Mouse (Mus musculus) hindbrain, embryonic 11.5 days (tissue): ENCODE data around the gene Kif16b. TPM values are rescaled to one million over a fixed set of nuclear protein-coding genes. Genes with fewer than 3 reads are reported as not detected.
A peak's percentile ranks its signal among the peaks of the same experiment; 100 is the strongest.

ENCODE experiments used
- ATAC-seq: fragments of 200-750 bp; cut with Nextera tagmentation; 2 replicates; pipeline ENCODE4 v1.8.0; 2017; ENCODE audit warnings: mild to moderate bottlenecking, moderate TSS enrichment, moderate library complexity; ENCODE audit not compliant: low FRiP score
- DNase-seq: peaks from one replicate; pipeline ENCODE4 v3.0.0-alpha.2; 2015; ENCODE audit warnings: low spot score
- H3K27ac ChIP-seq: fragments of 300-500 bp; sonication (generic); 2 replicates; pipeline ENCODE4 v1.5.1; 2014; ENCODE audit warnings: mild to moderate bottlenecking, low read depth, low read length
- H3K27me3 ChIP-seq: fragments of 300-500 bp; sonication (generic); 2 replicates; pipeline ENCODE4 v1.6.1; 2014; ENCODE audit warnings: mild to moderate bottlenecking, low read length, moderate library complexity, mixed read lengths; ENCODE audit not compliant: control insufficient read depth, insufficient read depth
- H3K36me3 ChIP-seq: fragments of 300-500 bp; sonication (generic); 2 replicates; pipeline ENCODE4 v1.6.1; 2014; ENCODE audit warnings: mild to moderate bottlenecking, low read length, moderate library complexity, mixed read lengths; ENCODE audit not compliant: control insufficient read depth, insufficient read depth
- H3K4me1 ChIP-seq: fragments of 300-500 bp; sonication (generic); replicated peaks from 2 replicates; pipeline ENCODE4 v1.6.1; 2014; ENCODE audit warnings: low read length, mixed read lengths; ENCODE audit not compliant: control insufficient read depth, insufficient read depth
- H3K4me2 ChIP-seq: fragments of 300-500 bp; sonication (generic); replicated peaks from 2 replicates; pipeline ENCODE4 v1.6.1; 2014; ENCODE audit warnings: mild to moderate bottlenecking, low read depth, low read length
- H3K4me3 ChIP-seq: fragments of 300-500 bp; sonication (generic); 2 replicates; pipeline ENCODE4 v1.5.1; 2014; ENCODE audit warnings: low read depth, low read length
- H3K9ac ChIP-seq: fragments of 300-500 bp; sonication (generic); 2 replicates; pipeline ENCODE4 v1.6.1; 2014; ENCODE audit warnings: low read depth, low read length
- H3K9me3 ChIP-seq: fragments of 300-500 bp; sonication (generic); 2 replicates; pipeline ENCODE4 v1.6.1; 2016; ENCODE audit warnings: low read length; ENCODE audit not compliant: control insufficient read depth
- WGBS: fragments of 180-500 bp; shearing (Covaris S2); extraction: QIAGEN DNeasy Blood & Tissue Kit; methylation state at CpG from one replicate; pipeline ENCODE4 v1.1.7; 2014; 5-methylcytosine and 5-hydroxymethylcytosine counted together
- polyA plus RNA-seq: library from polyadenylated mRNA; unstranded; fragments of >200 nt; fragmentation: Nextera tagmentation; extraction: Ambion mirVana; gene quantifications from 2 replicates; pipeline ENCODE4 v1.2.1, GENCODE M21; 2014

Kif16b gene
- polyA plus RNA-seq, 1 experiment from 2014 or later: 6.7 TPM

GRCm38 (mm10) chr2:142611113-142611512 is 290.2 kb downstream of the Kif16b start:
- peak; percentile 32 for DNase-seq

GRCm38 (mm10) chr2:142610206-142610605 is 291.1 kb downstream of the Kif16b start:
- H3K4me3 ChIP-seq: no peak overlapping the region
- no peak overlapping the region for H3K4me2 ChIP-seq
- no peaks in the 10 kb centered on the region for H3K27me3 ChIP-seq
- no peaks in the 10 kb centered on the region for H3K36me3 ChIP-seq
- H3K4me1 ChIP-seq: no peaks in the 10 kb centered on the region
- no peaks in the 10 kb centered on the region for H3K9me3 ChIP-seq
- H3K9ac ChIP-seq: no peak overlapping the region
- no peak for ATAC-seq
- no peak for DNase-seq
- no peak overlapping the region for H3K27ac ChIP-seq
- 91% methylated on average over 5 of the region's 5 CpGs for WGBS

More at GRCm38 (mm10) chr2:142611113-142611512, 290.2 kb downstream of the Kif16b start:
- Histone ChIP-seq H3K4me1 (no peaks in the 10 kb centered on the region), H3K27ac (no peak overlapping the region), H3K9me3 (no peaks in the 10 kb centered on the region), H3K36me3 (no peaks in the 10 kb centered on the region), H3K27me3 (no peaks in the 10 kb centered on the region), H3K4me3 (no peak overlapping the region), H3K9ac (no peak overlapping the region), H3K4me2 (no peak overlapping the region)
- 87% methylated on average over 6 of the region's 6 CpGs for WGBS
- 0 out of 2 replicates have a peak, but pooled peaks have one; percentile 23 for ATAC-seq

GRCm38 (mm10) chr2:142608778-142609177 is 292.6 kb downstream of the Kif16b start:
- no peak overlapping the region for H3K9ac ChIP-seq
- H3K4me1 ChIP-seq: no peaks in the 10 kb centered on the region
- H3K4me3 ChIP-seq: no peak overlapping the region
- ATAC-seq (peak; percentile 74), DNase-seq (peak; percentile 25)
- H3K9me3 ChIP-seq: no peaks in the 10 kb centered on the region
- no peak overlapping the region for H3K4me2 ChIP-seq
- H3K27ac ChIP-seq: no peak overlapping the region
- H3K36me3 ChIP-seq: no peaks in the 10 kb centered on the region
- no peaks in the 10 kb centered on the region for H3K27me3 ChIP-seq
- 85% methylated on average over 17 of the region's 17 CpGs for WGBS

- no peak overlapping the region for H3K4me3 ChIP-seq
- H3K9me3 ChIP-seq: no peaks in the 10 kb centered on the region
- no peaks in the 10 kb centered on the region for H3K36me3 ChIP-seq
- no peak overlapping the region for H3K27ac ChIP-seq
- no peak overlapping the region for H3K9ac ChIP-seq
- H3K4me1 ChIP-seq: no peaks in the 10 kb centered on the region
- H3K27me3 ChIP-seq: no peaks in the 10 kb centered on the region
- DNase-seq: no peak
- 93% methylated on average over 4 of the region's 4 CpGs for WGBS
- ATAC-seq: no peak
- no peak overlapping the region for H3K4me2 ChIP-seq
Observed at GRCm38 (mm10) chr2:142604762-142605161, 296.6 kb downstream of the Kif16b start.

- H3K9me3 ChIP-seq: no peaks in the 10 kb centered on the region
- no peaks in the 10 kb centered on the region for H3K36me3 ChIP-seq
- DNase-seq (no peak), ATAC-seq (no peak)
- no peaks in the 10 kb centered on the region for H3K27me3 ChIP-seq
- no peaks in the 10 kb centered on the region for H3K4me1 ChIP-seq
- H3K4me3 ChIP-seq: no peak overlapping the region
- no peak overlapping the region for H3K27ac ChIP-seq
- 68% methylated on average over 2 of the region's 2 CpGs for WGBS
- no peak overlapping the region for H3K4me2 ChIP-seq
- no peak overlapping the region for H3K9ac ChIP-seq
Observed at GRCm38 (mm10) chr2:142603210-142603609, 298.1 kb downstream of the Kif16b start.

- H3K9ac ChIP-seq: no peak overlapping the region
- DNase-seq (no peak), ATAC-seq (no peak)
- 85% methylated on average over 4 of the region's 4 CpGs for WGBS
- no peaks in the 10 kb centered on the region for H3K36me3 ChIP-seq
- no peak overlapping the region for H3K27ac ChIP-seq
- H3K4me3 ChIP-seq: no peak overlapping the region
- no peaks in the 10 kb centered on the region for H3K27me3 ChIP-seq
- H3K9me3 ChIP-seq: no peaks in the 10 kb centered on the region
- H3K4me1 ChIP-seq: no peaks in the 10 kb centered on the region
- H3K4me2 ChIP-seq: no peak overlapping the region
Observed at GRCm38 (mm10) chr2:142599235-142599634, 302.1 kb downstream of the Kif16b start.

- no peaks in the 10 kb centered on the region for H3K27me3 ChIP-seq
Observed at GRCm38 (mm10) chr2:142596176-142597170, 304.9 kb downstream of the Kif16b start.

GRCm38 (mm10) chr2:142590938-142591337 is 310.4 kb downstream of the Kif16b start:
- Histone ChIP-seq H3K36me3 (no peaks in the 10 kb centered on the region), H3K27me3 (no peaks in the 10 kb centered on the region), H3K9me3 (no peaks in the 10 kb centered on the region), H3K4me2 (no peak overlapping the region), H3K27ac (no peak overlapping the region), H3K4me1 (peaks cover 7% of the 10 kb centered on the region; the same call in 1 of the 2 replicates), H3K4me3 (no peak overlapping the region), H3K9ac (no peak overlapping the region)
- ATAC-seq (no peak), DNase-seq (no peak)

More at GRCm38 (mm10) chr2:142596176-142597170, 304.9 kb downstream of the Kif16b start:
- Histone ChIP-seq H3K4me2 (no peak overlapping the region), H3K27ac (no peak overlapping the region), H3K4me3 (no peak overlapping the region), H3K9me3 (no peaks in the 10 kb centered on the region), H3K36me3 (no peaks in the 10 kb centered on the region), H3K4me1 (no peaks in the 10 kb centered on the region), H3K9ac (no peak overlapping the region)
- no peak for ATAC-seq
- WGBS: 84% methylated on average over 17 of the region's 17 CpGs
- no peak for DNase-seq
